Mouse (Mus musculus) mature B cell (primary cell): ENCODE results near the gene Gal3st4.

Source experiments
- in situ Hi-C: fragments of 300-500 bp; cut with MboI; formaldehyde crosslinking; loops from 2 replicates; pipeline ENCODE4 v1.14.3; 2019

Gene Gal3st4

GRCm38 (mm10) chr5:138272409-138272923, at the start of gene Gal3st4:
TSS of gene Gal3st4 (minus strand) at chr5:138272840.
- in situ Hi-C loops = no loop called here

- in situ Hi-C loops = no loop called here
Observed at GRCm38 (mm10) chr5:138312795-138313194, 40.2 kb upstream of the Gal3st4 start.

GRCm38 (mm10) chr5:138299613-138300012, 27.0 kb upstream of the Gal3st4 start:
- in situ Hi-C loops = no loop called here

GRCm38 (mm10) chr5:138294158-138294557, 21.5 kb upstream of the Gal3st4 start:
- in situ Hi-C loops = no loop called here

GRCm38 (mm10) chr5:138291638-138292037, 19.0 kb upstream of the Gal3st4 start:
- in situ Hi-C loops = no loop called here

GRCm38 (mm10) chr5:138287861-138288260, 15.2 kb upstream of the Gal3st4 start:
- in situ Hi-C loops = no loop called here

GRCm38 (mm10) chr5:138283540-138283939, 10.9 kb upstream of the Gal3st4 start:
- in situ Hi-C loops = no loop called here

- in situ Hi-C loops = no loop called here
Observed at GRCm38 (mm10) chr5:138281798-138282197, 9.2 kb upstream of the Gal3st4 start.

- in situ Hi-C loops = no loop called here
Observed at GRCm38 (mm10) chr5:138280829-138281228, 8.2 kb upstream of the Gal3st4 start.

- in situ Hi-C loops = no loop called here
Observed at GRCm38 (mm10) chr5:138280425-138280768, 7.8 kb upstream of the Gal3st4 start.

GRCm38 (mm10) chr5:138279585-138280424, 7.2 kb upstream of the Gal3st4 start, which contains the start of the genes Gm43720, Gpc2 and Stag3:
TSS of gene Gm43720 (minus strand) at chr5:138279958.
TSS of gene Gpc2 (minus strand) at chr5:138280005.
TSS of gene Stag3 (plus strand) at chr5:138280240.
- in situ Hi-C loops = no loop called here

- in situ Hi-C loops = no loop called here
Observed at GRCm38 (mm10) chr5:138277994-138278393, 5.4 kb upstream of the Gal3st4 start.

- in situ Hi-C loops = no loop called here
Observed at GRCm38 (mm10) chr5:138275216-138276050, 2.8 kb upstream of the Gal3st4 start.

- in situ Hi-C loops = no loop called here
Observed at GRCm38 (mm10) chr5:138274186-138274585, 1.5 kb upstream of the Gal3st4 start.

- in situ Hi-C loops = no loop called here
Observed at GRCm38 (mm10) chr5:138271232-138271631, 1.4 kb downstream of the Gal3st4 start.

GRCm38 (mm10) chr5:138268980-138269379, 3.7 kb downstream of the Gal3st4 start:
- in situ Hi-C loops = no loop called here

GRCm38 (mm10) chr5:138267114-138267513, 5.5 kb downstream of the Gal3st4 start:
- in situ Hi-C loops = no loop called here

- in situ Hi-C loops = no loop called here
Observed at GRCm38 (mm10) chr5:138265712-138266111, 6.9 kb downstream of the Gal3st4 start.

GRCm38 (mm10) chr5:138264207-138264578, 8.4 kb downstream of the Gal3st4 start:
- in situ Hi-C loops = no loop called here

GRCm38 (mm10) chr5:138263260-138264206, 9.1 kb downstream of the Gal3st4 start, which contains the start of gene BC037034:
TSS of gene BC037034 (minus strand) at chr5:138264033.
- in situ Hi-C loops = no loop called here

GRCm38 (mm10) chr5:138262582-138263240, 9.9 kb downstream of the Gal3st4 start:
- in situ Hi-C loops = no loop called here
